Mouse (Mus musculus): Measurements from ENCODE around the gene Slc9a6. TPM values are rescaled to one million over a fixed set of nuclear protein-coding genes. Genes with fewer than 3 reads are reported as not detected.
A peak's percentile ranks its signal among the peaks of the same experiment; 100 is the strongest.

Gene Slc9a6
- 4.2 and 5.4 TPM in 2 replicates for polyA plus RNA-seq (2012; rRNA removed)

- peak within 1 kb of the TSS; percentile 26; the same call in 1 of the 2 replicates for H3K27ac ChIP-seq (ENCODE audit: control insufficient read depth, insufficient read depth, low read depth, low read length)
- H3K4me1 ChIP-seq (ENCODE audit: control insufficient read depth, insufficient read depth, low read length), result no peaks in the 10 kb centered on the region
- no peak for TF ChIP-seq CTCF (IDR thresholded peaks at IDR 0.05; ENCODE audit: control insufficient read depth, insufficient read depth, insufficient replicate concordance, low read depth, low read length)
- no peak for TF ChIP-seq POLR2A (IDR thresholded peaks at IDR 0.05; ENCODE audit: control insufficient read depth, low read depth, low read length)
- no peaks in the 10 kb centered on the region for H3K36me3 ChIP-seq (ENCODE audit: control insufficient read depth, insufficient read depth, low read length)
- no peaks in the 10 kb centered on the region for H3K27me3 ChIP-seq (ENCODE audit: control insufficient read depth, insufficient read depth, low read length)
- peak within 1 kb of the TSS; percentile 89 for H3K4me3 ChIP-seq (ENCODE audit: control insufficient read depth, low read depth, low read length)
Measured at GRCm38 (mm10) chrX:56609623-56610317, at the start of gene Slc9a6. Gene Slc9a6, plus strand, starts transcription at chrX:56609757.

- H3K27me3 ChIP-seq (ENCODE audit: control insufficient read depth, insufficient read depth, low read length), result no peaks in the 10 kb centered on the region
- H3K4me1 ChIP-seq (ENCODE audit: control insufficient read depth, insufficient read depth, low read length), result no peaks in the 10 kb centered on the region
- H3K36me3 ChIP-seq (ENCODE audit: control insufficient read depth, insufficient read depth, low read length), result no peaks in the 10 kb centered on the region
- H3K4me3 ChIP-seq (ENCODE audit: control insufficient read depth, low read depth, low read length), result no peak overlapping the region
- TF ChIP-seq POLR2A (IDR thresholded peaks at IDR 0.05; ENCODE audit: control insufficient read depth, low read depth, low read length) (no peak), CTCF (IDR thresholded peaks at IDR 0.05; ENCODE audit: control insufficient read depth, insufficient read depth, insufficient replicate concordance, low read depth, low read length) (no peak)
- H3K27ac ChIP-seq (ENCODE audit: control insufficient read depth, insufficient read depth, low read depth, low read length), result no peak overlapping the region
Measured at GRCm38 (mm10) chrX:56572465-56572864, 37.1 kb upstream of the Slc9a6 start.

DNA sequence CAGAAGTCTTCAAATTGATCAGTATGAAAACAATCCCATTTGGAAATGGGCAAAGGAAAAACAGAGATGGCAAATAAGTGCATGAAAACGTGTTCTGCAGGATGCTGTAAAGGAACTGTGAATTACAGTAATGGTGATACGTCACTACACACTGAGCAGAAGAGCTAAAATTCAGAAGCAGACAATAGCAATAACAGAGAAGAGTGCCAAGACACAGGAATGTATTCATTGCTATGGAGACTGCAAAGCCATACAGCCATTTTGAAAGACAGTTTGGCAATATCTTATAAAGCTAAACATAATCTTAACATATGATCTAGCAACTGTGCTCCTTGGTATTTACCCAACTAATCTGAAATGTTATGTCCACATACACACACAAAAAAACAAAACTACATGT lies 31.4 kb upstream of the Slc9a6 start:
- TF ChIP-seq POLR2A (IDR thresholded peaks at IDR 0.05; ENCODE audit: control insufficient read depth, low read depth, low read length) (no peak), CTCF (IDR thresholded peaks at IDR 0.05; ENCODE audit: control insufficient read depth, insufficient read depth, insufficient replicate concordance, low read depth, low read length) (no peak)
- H3K27me3 ChIP-seq (ENCODE audit: control insufficient read depth, insufficient read depth, low read length), result no peaks in the 10 kb centered on the region
- no peaks in the 10 kb centered on the region for H3K36me3 ChIP-seq (ENCODE audit: control insufficient read depth, insufficient read depth, low read length)
- H3K27ac ChIP-seq (ENCODE audit: control insufficient read depth, insufficient read depth, low read depth, low read length), result no peak overlapping the region
- H3K4me1 ChIP-seq (ENCODE audit: control insufficient read depth, insufficient read depth, low read length), result no peaks in the 10 kb centered on the region
- H3K4me3 ChIP-seq (ENCODE audit: control insufficient read depth, low read depth, low read length), result no peak overlapping the region

- Histone ChIP-seq H3K4me1 (ENCODE audit: control insufficient read depth, insufficient read depth, low read length) (peaks cover 2% of the 10 kb centered on the region), H3K4me3 (ENCODE audit: control insufficient read depth, low read depth, low read length) (peak overlapping the region; percentile 89), H3K27ac (ENCODE audit: control insufficient read depth, insufficient read depth, low read depth, low read length) (peak overlapping the region; percentile 69; the same call in 1 of the 2 replicates), H3K36me3 (ENCODE audit: control insufficient read depth, insufficient read depth, low read length) (no peaks in the 10 kb centered on the region), H3K27me3 (ENCODE audit: control insufficient read depth, insufficient read depth, low read length) (no peaks in the 10 kb centered on the region)
- TF ChIP-seq CTCF (IDR thresholded peaks at IDR 0.05; ENCODE audit: control insufficient read depth, insufficient read depth, insufficient replicate concordance, low read depth, low read length) (no peak), POLR2A (IDR thresholded peaks at IDR 0.05; ENCODE audit: control insufficient read depth, low read depth, low read length) (no peak)
Measured at GRCm38 (mm10) chrX:56597219-56597886, 12.2 kb upstream of the Slc9a6 start.

DNA sequence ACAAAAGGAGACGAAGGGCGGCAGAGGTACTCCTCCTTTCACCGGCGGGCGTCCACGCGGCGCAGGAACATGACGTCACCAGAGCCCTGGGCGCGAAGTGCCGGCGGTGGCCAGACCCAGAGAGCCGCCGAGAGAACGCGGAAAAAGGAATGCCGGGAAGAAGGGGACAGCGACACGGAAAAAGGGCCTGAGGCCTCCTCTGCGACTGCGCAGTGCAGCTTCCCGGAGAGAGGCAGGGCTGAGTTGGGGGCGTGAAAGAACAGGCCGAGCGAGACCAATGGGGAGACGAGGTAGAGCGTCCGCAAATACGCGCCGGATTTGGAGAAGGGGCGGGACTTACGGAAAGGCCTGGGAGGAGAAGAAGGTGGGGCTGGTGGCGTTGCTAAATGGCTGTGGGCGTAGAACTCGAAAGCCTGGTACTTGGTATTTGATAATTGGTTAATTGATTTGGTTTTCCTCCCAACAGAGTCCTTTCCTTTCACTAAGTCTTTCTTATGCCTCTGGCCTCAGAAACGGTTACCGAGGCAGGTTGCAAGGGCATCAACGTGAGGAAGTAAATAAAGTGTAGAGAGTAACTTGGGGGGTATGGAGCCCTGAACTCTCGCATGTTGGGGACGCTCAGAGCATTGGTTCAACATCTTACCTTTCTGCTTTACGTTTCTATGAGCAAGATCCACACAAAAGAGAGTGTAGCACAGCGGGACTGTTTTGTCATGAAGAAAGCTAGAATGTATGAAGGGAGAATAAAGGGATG lies 11.5 kb upstream of the Slc9a6 start, which contains the start of gene Mmgt1:
TSS of gene Mmgt1 (minus strand) at position 183 of the 754 bp plus-strand sequence.
- H3K4me1 ChIP-seq (ENCODE audit: control insufficient read depth, insufficient read depth, low read length), result peaks cover 2% of the 10 kb centered on the region

GRCm38 (mm10) chrX:56606536-56606935 lies 3.0 kb upstream of the Slc9a6 start:
- Histone ChIP-seq H3K4me3 (ENCODE audit: control insufficient read depth, low read depth, low read length) (no peak overlapping the region), H3K27me3 (ENCODE audit: control insufficient read depth, insufficient read depth, low read length) (no peaks in the 10 kb centered on the region), H3K4me1 (ENCODE audit: control insufficient read depth, insufficient read depth, low read length) (no peaks in the 10 kb centered on the region), H3K36me3 (ENCODE audit: control insufficient read depth, insufficient read depth, low read length) (no peaks in the 10 kb centered on the region), H3K27ac (ENCODE audit: control insufficient read depth, insufficient read depth, low read depth, low read length) (no peak overlapping the region)
- TF ChIP-seq CTCF (IDR thresholded peaks at IDR 0.05; ENCODE audit: control insufficient read depth, insufficient read depth, insufficient replicate concordance, low read depth, low read length), result no peak

More for the DNA sequence above, 11.5 kb upstream of the Slc9a6 start, which contains the start of gene Mmgt1:
- Histone ChIP-seq H3K27ac (ENCODE audit: control insufficient read depth, insufficient read depth, low read depth, low read length) (peak within 1 kb of the TSS; percentile 69; the same call in 1 of the 2 replicates), H3K36me3 (ENCODE audit: control insufficient read depth, insufficient read depth, low read length) (no peaks in the 10 kb centered on the region), H3K27me3 (ENCODE audit: control insufficient read depth, insufficient read depth, low read length) (no peaks in the 10 kb centered on the region), H3K4me3 (ENCODE audit: control insufficient read depth, low read depth, low read length) (peak within 1 kb of the TSS; percentile 89)
- TF ChIP-seq POLR2A (IDR thresholded peaks at IDR 0.05; ENCODE audit: control insufficient read depth, low read depth, low read length) (peak; percentile 46), CTCF (IDR thresholded peaks at IDR 0.05; ENCODE audit: control insufficient read depth, insufficient read depth, insufficient replicate concordance, low read depth, low read length) (no peak)

All from testis, adult 2 months (tissue).